Mouse (Mus musculus) heart, embryonic 11.5 days (tissue): Measurements from ENCODE around the gene Gm14226. TPM values are rescaled to one million over a fixed set of nuclear protein-coding genes. Genes with fewer than 3 reads are reported as not detected.

Source experiments
- ATAC-seq: fragments of 200-750 bp; cut with Nextera tagmentation; replicated peaks from 2 replicates; pipeline ENCODE4 v1.8.0; 2017; ENCODE audit warnings: moderate library complexity; ENCODE audit not compliant: insufficient number of reproducible peaks, low FRiP score, low TSS enrichment
- H3K27ac ChIP-seq: fragments of 300-500 bp; sonication (generic); 2 replicates; pipeline ENCODE4 v1.5.1; 2014; ENCODE audit warnings: mild to moderate bottlenecking, low read depth, low read length
- H3K27me3 ChIP-seq: fragments of 300-500 bp; sonication (generic); 2 replicates; pipeline ENCODE4 v1.6.1; 2014; ENCODE audit warnings: mild to moderate bottlenecking, low read length, mixed read lengths; ENCODE audit not compliant: control insufficient read depth, insufficient read depth
- H3K36me3 ChIP-seq: fragments of 300-500 bp; sonication (generic); 2 replicates; pipeline ENCODE4 v1.6.1; 2014; ENCODE audit warnings: mild to moderate bottlenecking, low read length, moderate library complexity, mixed read lengths; ENCODE audit not compliant: control insufficient read depth, insufficient read depth
- H3K4me1 ChIP-seq: fragments of 300-500 bp; sonication (generic); 2 replicates; pipeline ENCODE4 v1.6.1; 2014; ENCODE audit warnings: low read length; ENCODE audit not compliant: control insufficient read depth, insufficient read depth
- H3K4me2 ChIP-seq: fragments of 300-500 bp; sonication (generic); 2 replicates; pipeline ENCODE4 v1.6.1; 2014; ENCODE audit warnings: mild to moderate bottlenecking, moderate library complexity
- H3K4me3 ChIP-seq: fragments of 300-500 bp; sonication (generic); 2 replicates; pipeline ENCODE4 v1.5.1; 2014; ENCODE audit warnings: low read depth, low read length
- H3K9ac ChIP-seq: fragments of 300-500 bp; sonication (generic); 2 replicates; pipeline ENCODE4 v1.6.1; 2014; ENCODE audit warnings: mild to moderate bottlenecking, low read depth, low read length, moderate library complexity
- H3K9me3 ChIP-seq: fragments of 300-500 bp; sonication (generic); replicated peaks from 2 replicates; pipeline ENCODE4 v1.6.1; 2016; ENCODE audit warnings: low read length; ENCODE audit not compliant: control insufficient read depth
- WGBS: fragments of 180-500 bp; shearing (Covaris S2); extraction: QIAGEN DNeasy Blood & Tissue Kit; methylation state at CpG from one replicate; pipeline ENCODE4 v1.1.7; 2014; ENCODE audit not compliant: insufficient replicate concordance; 5-methylcytosine and 5-hydroxymethylcytosine counted together
- polyA plus RNA-seq: library from polyadenylated mRNA; unstranded; fragments of >200 nt; fragmentation: Nextera tagmentation; extraction: Ambion mirVana; gene quantifications from 2 replicates; pipeline ENCODE4 v1.2.1, GENCODE M21; 2014

Gm14226 gene
- polyA plus RNA-seq, 1 experiment from 2014 or later: 2.2 TPM

DNA sequence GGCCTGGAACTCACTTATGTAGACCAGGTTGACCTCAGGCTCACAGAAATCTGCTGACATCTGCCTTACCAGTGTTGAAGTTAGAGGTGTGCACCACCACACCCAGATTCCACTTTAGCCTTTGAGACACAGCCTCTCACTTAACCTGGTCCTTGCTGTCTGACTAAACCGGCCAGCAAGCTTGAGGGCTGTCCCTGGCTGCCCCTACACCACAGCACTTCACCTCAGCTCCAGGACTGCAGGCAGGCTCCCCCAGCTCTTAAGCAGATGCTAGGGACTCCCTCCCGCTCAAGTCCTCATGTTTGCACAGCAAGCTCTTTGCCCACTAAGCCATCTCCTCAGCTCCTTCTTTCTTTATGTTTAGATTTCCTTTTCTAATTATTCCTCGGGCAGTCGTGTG is 21.9 kb downstream of the Gm14226 start:
- H3K9ac ChIP-seq: no peak overlapping the region
- no peaks in the 10 kb centered on the region for H3K9me3 ChIP-seq
- H3K36me3 ChIP-seq: no peaks in the 10 kb centered on the region
- H3K4me3 ChIP-seq: no peak overlapping the region
- WGBS: 62% methylated on average over 4 of the region's 4 CpGs
- H3K27me3 ChIP-seq: no peaks in the 10 kb centered on the region
- ATAC-seq: no peak
- no peaks in the 10 kb centered on the region for H3K4me1 ChIP-seq
- H3K4me2 ChIP-seq: no peak overlapping the region
- no peak overlapping the region for H3K27ac ChIP-seq

DNA sequence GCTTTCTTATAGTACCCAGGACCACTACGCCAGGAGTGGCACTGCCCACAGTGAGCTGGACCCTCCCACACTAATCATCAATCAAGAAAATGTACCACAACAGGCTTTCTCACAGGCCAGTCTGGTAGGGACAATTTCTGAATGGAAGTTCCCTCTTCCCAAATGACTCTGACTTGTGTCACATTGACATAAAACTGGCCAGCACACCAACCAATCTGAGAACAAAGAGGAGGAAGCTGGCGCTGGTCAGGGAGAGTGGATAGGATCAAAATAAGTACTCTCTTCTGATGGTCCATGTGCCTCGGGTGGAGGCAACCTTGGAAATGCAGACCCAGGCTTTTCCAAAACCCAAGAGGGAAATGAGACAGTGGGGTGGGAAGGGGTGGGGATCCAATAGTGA is 26.5 kb downstream of the Gm14226 start:
- Histone ChIP-seq H3K9me3 (no peaks in the 10 kb centered on the region), H3K27ac (no peak overlapping the region), H3K36me3 (no peaks in the 10 kb centered on the region), H3K4me1 (no peaks in the 10 kb centered on the region), H3K4me3 (no peak overlapping the region), H3K4me2 (no peak overlapping the region), H3K27me3 (no peaks in the 10 kb centered on the region), H3K9ac (no peak overlapping the region)
- ATAC-seq: no peak
- 65% methylated on average over 3 of the region's 3 CpGs for WGBS

DNA sequence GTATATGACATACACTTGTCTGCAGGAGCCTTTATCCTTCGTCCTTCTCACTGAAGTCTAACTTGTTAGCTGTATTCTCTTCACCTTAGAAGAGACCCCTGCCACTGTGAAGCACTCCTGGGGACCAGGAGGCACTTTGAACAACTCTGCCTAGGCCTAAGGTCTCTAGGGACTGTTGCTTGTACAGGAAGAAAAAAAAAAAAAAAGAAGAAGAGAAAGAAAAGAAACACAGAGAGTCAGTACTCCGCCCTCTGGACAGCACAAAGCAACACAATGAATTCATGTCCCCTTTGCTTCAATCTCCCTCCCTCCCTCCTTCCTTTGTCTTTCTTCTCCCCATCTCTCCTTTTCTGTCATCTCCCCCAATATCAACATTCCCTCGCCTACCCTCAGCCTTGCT is 27.0 kb downstream of the Gm14226 start:
- H3K36me3 ChIP-seq: no peaks in the 10 kb centered on the region
- WGBS: 71% methylated on average over 3 of the region's 3 CpGs
- H3K9ac ChIP-seq: no peak overlapping the region
- no peaks in the 10 kb centered on the region for H3K27me3 ChIP-seq
- no peak overlapping the region for H3K4me2 ChIP-seq
- no peak overlapping the region for H3K4me3 ChIP-seq
- no peak for ATAC-seq
- peaks cover 2% of the 10 kb centered on the region for H3K4me1 ChIP-seq
- no peak overlapping the region for H3K27ac ChIP-seq
- no peaks in the 10 kb centered on the region for H3K9me3 ChIP-seq

DNA sequence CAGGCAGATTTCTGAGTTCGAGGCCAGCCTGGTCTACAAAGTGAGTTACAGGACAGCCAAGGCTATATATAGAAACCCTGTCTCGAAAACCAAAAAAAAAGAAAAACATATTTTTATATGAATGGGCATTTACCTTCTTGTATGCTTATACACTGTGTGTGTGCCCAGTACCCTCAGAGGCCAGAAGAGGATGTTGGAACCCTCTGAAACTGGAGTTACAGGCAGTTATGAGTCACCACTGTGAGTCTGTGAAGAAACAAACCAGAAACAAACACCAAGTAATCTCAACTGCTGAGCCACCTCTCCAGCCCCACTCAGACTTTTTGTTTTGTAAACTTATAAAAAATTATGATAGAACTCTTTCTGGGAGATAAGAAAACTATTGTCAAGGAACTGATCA is 28.7 kb downstream of the Gm14226 start:
- ATAC-seq: no peak
- WGBS: 78% methylated on average over 2 of the region's 2 CpGs
- Histone ChIP-seq H3K27me3 (no peaks in the 10 kb centered on the region), H3K4me3 (no peak overlapping the region), H3K4me2 (no peak overlapping the region), H3K27ac (no peak overlapping the region), H3K9ac (no peak overlapping the region), H3K36me3 (no peaks in the 10 kb centered on the region), H3K4me1 (peaks cover 8% of the 10 kb centered on the region), H3K9me3 (no peaks in the 10 kb centered on the region)

DNA sequence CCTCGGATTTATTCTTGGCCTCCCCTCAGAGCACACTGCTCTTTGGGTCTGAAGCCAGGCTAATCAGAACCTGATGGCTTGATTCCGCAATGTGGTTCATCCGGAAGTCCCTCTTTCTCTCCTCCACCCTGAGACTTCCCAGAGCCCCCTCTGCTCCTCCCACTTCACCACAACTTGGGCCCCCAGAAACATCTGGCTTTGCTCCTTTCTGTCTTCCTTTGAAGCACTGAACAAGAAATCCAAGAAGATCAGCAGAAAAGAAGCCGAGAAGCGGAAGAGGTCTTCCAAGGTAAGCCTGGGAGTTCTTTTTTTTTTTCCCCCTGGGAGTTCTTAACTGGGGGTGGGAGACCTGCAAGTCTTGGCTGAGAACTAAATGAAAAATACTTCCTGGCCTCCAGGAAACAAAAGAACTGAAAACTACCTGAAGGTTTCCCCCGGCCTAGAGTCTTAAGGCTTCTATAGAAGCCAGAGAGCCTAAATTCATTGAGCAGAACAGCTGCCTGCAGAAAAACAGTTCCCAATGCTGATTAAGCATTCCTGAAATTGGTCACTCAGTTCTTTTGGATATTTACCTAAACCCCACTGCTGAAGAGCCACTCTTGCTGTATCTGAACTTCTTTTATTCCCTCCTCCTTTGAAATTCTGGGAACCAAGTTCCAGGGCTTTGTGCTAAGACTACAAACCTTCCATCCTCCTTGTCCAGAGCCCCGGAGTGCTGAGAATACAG is 29.5 kb downstream of the Gm14226 start:
- Histone ChIP-seq H3K27me3 (no peaks in the 10 kb centered on the region), H3K4me1 (peaks cover 13% of the 10 kb centered on the region), H3K27ac (no peak overlapping the region), H3K9me3 (no peaks in the 10 kb centered on the region), H3K4me2 (no peak overlapping the region), H3K4me3 (no peak overlapping the region), H3K36me3 (no peaks in the 10 kb centered on the region), H3K9ac (no peak overlapping the region)
- WGBS: 56% methylated on average over 7 of the region's 7 CpGs
- ATAC-seq: no peak

DNA sequence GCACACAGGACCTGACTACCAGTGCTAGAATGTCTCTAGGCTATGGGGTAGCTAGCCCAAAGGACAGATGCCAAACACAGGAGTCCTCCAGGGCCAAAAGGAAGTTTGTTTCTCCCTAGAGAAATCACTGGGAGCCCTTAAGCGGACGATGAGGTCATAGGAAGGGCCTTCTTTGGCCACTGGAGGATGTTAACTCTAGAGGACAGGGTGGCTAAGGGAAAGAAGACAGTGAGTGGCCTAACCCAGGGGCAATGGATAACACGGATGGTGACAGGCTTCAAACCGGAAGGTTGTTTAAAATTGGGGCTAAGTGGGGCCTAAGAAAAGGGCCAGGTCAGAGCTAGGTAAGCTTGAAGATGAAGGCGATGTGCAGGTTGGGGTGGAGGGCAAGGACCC is 32.0 kb downstream of the Gm14226 start:
- 23% methylated on average over 5 of the region's 5 CpGs for WGBS
- Histone ChIP-seq H3K9me3 (no peaks in the 10 kb centered on the region), H3K4me2 (peak overlapping the region; percentile 77), H3K4me1 (peaks cover 13% of the 10 kb centered on the region), H3K36me3 (no peaks in the 10 kb centered on the region), H3K27ac (peak overlapping the region; percentile 22), H3K27me3 (no peaks in the 10 kb centered on the region), H3K9ac (peak overlapping the region; percentile 68), H3K4me3 (peak overlapping the region; percentile 42)
- ATAC-seq: peak; percentile 19; the same call in 1 of the 2 replicates

DNA sequence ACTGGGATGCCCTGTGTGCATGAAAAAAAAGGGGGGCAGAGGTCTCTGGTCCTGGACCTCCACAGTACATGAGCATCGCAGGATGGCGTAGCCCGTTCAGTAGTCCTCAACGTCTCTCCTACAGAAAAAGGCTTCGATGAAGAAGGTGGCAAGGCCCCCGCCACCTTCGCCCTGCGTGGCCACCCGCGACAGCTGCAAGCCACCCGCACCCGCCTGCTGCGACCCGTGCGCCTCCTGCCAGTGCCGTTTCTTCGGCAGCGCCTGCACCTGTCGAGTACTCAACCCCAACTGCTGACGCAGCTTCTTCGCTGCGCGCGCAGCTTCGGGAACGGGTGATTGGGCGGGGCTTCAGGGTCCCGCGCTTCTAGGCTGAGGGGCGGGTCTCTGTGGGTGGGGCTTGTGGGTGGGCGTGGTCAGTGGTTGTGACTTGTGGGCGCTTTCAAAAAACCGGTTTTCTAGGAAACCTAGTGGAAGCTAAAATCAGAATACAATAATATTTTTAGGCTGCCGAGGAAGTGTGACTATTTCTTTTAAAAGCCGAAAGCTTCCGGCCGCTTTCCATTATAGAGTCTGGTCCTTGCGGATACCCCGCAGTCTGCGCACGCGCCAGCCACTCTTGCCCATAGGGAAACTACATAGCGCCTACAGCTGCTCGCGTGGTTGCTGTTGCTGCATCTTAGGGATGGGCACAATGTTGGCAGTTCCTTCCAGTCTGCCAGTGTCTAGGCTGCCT is 32.6 kb downstream of the Gm14226 start:
- Histone ChIP-seq H3K9me3 (no peaks in the 10 kb centered on the region), H3K4me2 (peak overlapping the region; percentile 77), H3K27me3 (no peaks in the 10 kb centered on the region), H3K27ac (peak overlapping the region; percentile 22), H3K36me3 (no peaks in the 10 kb centered on the region), H3K4me1 (peaks cover 13% of the 10 kb centered on the region), H3K4me3 (peak overlapping the region; percentile 42), H3K9ac (peak overlapping the region; percentile 68)
- under 1% methylated on average over 45 of the region's 45 CpGs for WGBS
- peak; percentile 94 for ATAC-seq

DNA sequence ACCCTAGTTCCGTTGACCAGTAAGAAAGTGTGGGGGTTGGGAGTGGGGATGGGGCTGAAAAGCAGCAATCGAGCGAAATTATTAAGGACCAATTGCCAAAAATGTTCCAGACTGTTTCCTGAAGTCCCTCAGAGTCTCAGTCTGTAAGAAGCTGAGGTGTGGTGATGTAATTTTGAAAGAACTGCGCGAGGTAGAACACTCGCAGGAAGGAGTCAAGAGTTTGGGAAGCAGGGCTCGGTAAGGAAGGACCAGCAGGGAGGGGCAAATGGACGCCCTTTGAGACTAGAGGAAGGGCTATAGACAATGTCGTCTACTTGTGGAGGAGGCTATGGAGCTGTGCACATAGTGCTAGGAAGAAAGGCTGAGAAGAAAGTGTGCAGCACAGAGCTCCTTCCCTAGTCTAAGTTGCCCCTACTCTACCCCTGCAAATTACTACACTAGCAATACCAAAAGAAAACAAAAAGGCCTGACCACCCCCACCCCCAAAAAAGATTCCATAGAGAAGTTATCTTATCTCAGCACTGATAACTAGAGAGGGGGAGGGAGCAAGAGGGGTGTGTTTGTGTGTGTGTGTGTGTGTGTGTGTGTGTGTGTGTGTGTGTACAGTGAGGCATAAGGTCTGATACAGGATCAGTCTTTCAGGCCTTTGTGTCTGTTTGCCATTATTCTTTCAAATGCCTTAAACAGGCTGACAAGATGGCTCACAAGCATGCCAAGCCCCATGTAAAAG is 33.7 kb downstream of the Gm14226 start:
- peak overlapping the region; percentile 42; the same call in 1 of the 2 replicates for H3K4me3 ChIP-seq
- ATAC-seq: no peak
- H3K9me3 ChIP-seq: no peaks in the 10 kb centered on the region
- peak overlapping the region; percentile 52 for H3K9ac ChIP-seq
- H3K27ac ChIP-seq: no peak overlapping the region
- no peaks in the 10 kb centered on the region for H3K27me3 ChIP-seq
- H3K4me2 ChIP-seq: peak overlapping the region; percentile 77
- no peaks in the 10 kb centered on the region for H3K36me3 ChIP-seq
- 13% methylated on average over 9 of the region's 9 CpGs for WGBS
- H3K4me1 ChIP-seq: peaks cover 13% of the 10 kb centered on the region
